Mouse (Mus musculus) heart, adult 2 months (tissue): Measurements from ENCODE around the gene Adgrb2. TPM values are rescaled to one million over a fixed set of nuclear protein-coding genes. Genes with fewer than 3 reads are reported as not detected.
A peak's percentile ranks its signal among the peaks of the same experiment; 100 is the strongest.

Experiments
- DNase-seq, 2 experiments: peaks; one replicate each; pipeline ENCODE4 v3.0.0; 2021
- H3K27ac ChIP-seq: fragments of 200-600 bp; 2 replicates; pipeline ENCODE4 v1.8.1; 2022
- H3K27me3 ChIP-seq: fragments of 200-500 bp; 2 replicates; pipeline ENCODE4 v1.6.1; 2012; ENCODE audit warnings: mild to moderate bottlenecking, low read length, inconsistent platforms, mixed read lengths; ENCODE audit not compliant: control insufficient read depth, insufficient read depth
- H3K36me3 ChIP-seq: fragments of 200-500 bp; 2 replicates; pipeline ENCODE4 v1.6.1; 2012; ENCODE audit warnings: low read length, inconsistent platforms; ENCODE audit not compliant: control insufficient read depth, insufficient read depth
- H3K4me1 ChIP-seq: fragments of 200-500 bp; 2 replicates; pipeline ENCODE4 v1.6.1; 2011; ENCODE audit warnings: low read length; ENCODE audit not compliant: control insufficient read depth, insufficient read depth
- H3K4me3 ChIP-seq: fragments of 200-600 bp; 2 replicates; pipeline ENCODE4 v1.8.1; 2022
- H3K79me2 ChIP-seq: fragments of 200-500 bp; replicated peaks from 2 replicates; pipeline ENCODE4 v1.6.1; 2012; ENCODE audit warnings: mild to moderate bottlenecking, inconsistent platforms, low read length, moderate library complexity, mixed read lengths; ENCODE audit not compliant: control insufficient read depth, insufficient read depth
- H3K9ac ChIP-seq: fragments of 200-500 bp; 2 replicates; pipeline ENCODE4 v1.6.1; 2012; ENCODE audit warnings: low read depth, mild to moderate bottlenecking, control low read depth, inconsistent platforms, low read length, mixed read lengths
- CTCF ChIP-seq: fragments of 200-600 bp; IDR thresholded peaks from 2 replicates; pipeline ENCODE4 v1.8.1; 2022; ENCODE audit warnings: antibody characterized with exemption, mild to moderate bottlenecking, moderate library complexity
- EP300 ChIP-seq: fragments of 200-500 bp; IDR thresholded peaks from 2 replicates; pipeline ENCODE4 v1.6.1; 2011; ENCODE audit warnings: low read depth, low read length, control low read depth; ENCODE audit not compliant: insufficient read depth
- POLR2A ChIP-seq: fragments of 200-500 bp; IDR thresholded peaks from 2 replicates; pipeline ENCODE4 v1.6.1; 2011; ENCODE audit warnings: mild to moderate bottlenecking, low read depth, low read length, control low read depth; ENCODE audit not compliant: insufficient read depth
- WGBS: fragments of 180-500 bp; shearing (Covaris S2); methylation state at CpG from one replicate; pipeline ENCODE4 v1.1.7; 2018; 5-methylcytosine and 5-hydroxymethylcytosine counted together
- intact Hi-C: fragments of 180-260 bp; cut with DNase I; formaldehyde crosslinking; loops from one replicate; pipeline ENCODE4 v1.15.1; 2025
- polyA plus RNA-seq: library from polyadenylated mRNA; depleted of rRNA; stranded (reverse); fragments of >200 nt; gene quantifications from 2 replicates; pipeline ENCODE4 v1.2.3, GENCODE M21; 2012; rRNA removed
- total RNA-seq, 2 experiments: library from RNA; stranded (reverse); gene quantifications; 2 replicates each; pipeline ENCODE4 v1.2.3; 2021

The Adgrb2 gene
- total and polyA plus RNA-seq, 3 experiments, result 1.8 to 4.8 (median 2.0) TPM

DNA sequence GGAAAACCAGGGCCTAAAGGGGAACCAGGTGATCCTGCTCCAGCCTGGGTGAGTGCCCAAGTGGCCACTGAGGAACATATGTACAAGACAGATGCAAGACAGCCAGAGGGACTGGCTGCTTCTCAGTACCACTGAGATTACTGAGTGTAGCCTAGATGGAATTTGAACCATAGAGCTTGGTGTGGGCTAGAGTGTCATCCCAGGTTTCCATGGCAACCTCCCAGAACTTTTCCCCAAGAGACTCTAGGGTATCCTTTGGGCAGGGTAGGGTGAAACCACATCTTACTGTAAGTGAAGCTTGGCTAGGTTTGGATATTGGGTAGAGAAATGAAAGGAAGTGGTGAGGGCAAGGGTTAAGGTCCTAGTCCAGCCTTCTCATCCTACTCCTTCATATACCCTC, 76.3 kb downstream of the Adgrb2 start:
- Histone ChIP-seq H3K4me3 (no peak overlapping the region), H3K9ac (no peak overlapping the region), H3K79me2 (no peaks in the 10 kb centered on the region), H3K27ac (no peak overlapping the region), H3K27me3 (no peaks in the 10 kb centered on the region), H3K4me1 (no peaks in the 10 kb centered on the region), H3K36me3 (no peaks in the 10 kb centered on the region)
- DNase-seq, result no peak
- intact Hi-C loops, result no loop called here
- TF ChIP-seq POLR2A, result no peak
- no peak for TF ChIP-seq CTCF
- TF ChIP-seq EP300, result no peak

DNA sequence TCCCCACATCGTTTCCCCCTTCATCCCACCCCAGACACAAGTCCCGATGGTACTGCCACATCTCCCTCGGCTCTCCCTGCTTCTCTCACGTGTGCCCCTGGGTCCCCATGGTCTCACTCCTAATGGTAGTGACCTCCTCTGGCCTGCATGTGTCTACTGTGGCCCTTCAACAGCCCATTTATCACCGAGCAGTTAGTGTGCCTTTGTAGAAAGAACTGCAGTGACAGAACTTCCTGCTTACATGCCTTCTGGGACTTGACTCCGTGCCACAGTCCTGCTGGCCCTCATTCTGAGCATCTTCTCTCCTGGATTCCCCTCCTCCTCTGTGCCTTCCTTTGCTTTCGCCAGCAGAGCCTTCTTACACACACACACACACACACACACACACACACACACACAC, 78.5 kb downstream of the Adgrb2 start:
- no peak overlapping the region for H3K9ac ChIP-seq
- H3K27ac ChIP-seq, result no peak overlapping the region
- no peak for DNase-seq
- intact Hi-C loops, result no loop called here
- H3K4me3 ChIP-seq, result no peak overlapping the region
- no peak for TF ChIP-seq CTCF
- no peak for TF ChIP-seq EP300
- no peak for TF ChIP-seq POLR2A
- no peaks in the 10 kb centered on the region for H3K36me3 ChIP-seq
- H3K79me2 ChIP-seq, result no peaks in the 10 kb centered on the region
- WGBS, result 55% methylated on average over 7 of the region's 7 CpGs
- H3K27me3 ChIP-seq, result no peaks in the 10 kb centered on the region
- H3K4me1 ChIP-seq, result no peaks in the 10 kb centered on the region

DNA sequence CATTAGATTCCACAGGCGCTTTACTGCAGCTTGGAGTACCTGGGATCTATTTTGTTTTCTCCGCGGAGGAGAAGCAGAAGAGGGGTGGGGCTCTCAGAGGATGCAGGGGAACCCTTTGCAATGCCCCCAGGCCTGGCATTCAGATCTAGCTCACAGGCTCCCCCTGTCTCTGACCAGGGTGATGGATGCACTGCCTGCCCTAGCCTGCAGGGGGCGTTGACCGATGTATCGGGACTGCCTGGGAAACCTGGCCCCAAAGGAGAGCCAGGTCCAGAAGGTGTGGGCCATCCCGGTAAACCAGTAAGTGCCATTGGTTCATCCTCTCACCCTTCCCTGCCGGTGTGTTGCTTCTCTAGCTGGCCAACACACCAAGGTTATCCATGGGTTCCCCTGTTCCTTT, 82.1 kb downstream of the Adgrb2 start:
- H3K27me3 ChIP-seq, result no peaks in the 10 kb centered on the region
- no peaks in the 10 kb centered on the region for H3K79me2 ChIP-seq
- no peak for TF ChIP-seq POLR2A
- peak; percentile 64 for TF ChIP-seq CTCF
- no peak for TF ChIP-seq EP300
- no peak overlapping the region for H3K27ac ChIP-seq
- no peak overlapping the region for H3K9ac ChIP-seq
- WGBS, result 20% methylated on average over 8 of the region's 8 CpGs
- no peak overlapping the region for H3K4me3 ChIP-seq
- intact Hi-C loops, result no loop called here
- H3K4me1 ChIP-seq, result no peaks in the 10 kb centered on the region
- no peaks in the 10 kb centered on the region for H3K36me3 ChIP-seq
- no peak for DNase-seq

DNA sequence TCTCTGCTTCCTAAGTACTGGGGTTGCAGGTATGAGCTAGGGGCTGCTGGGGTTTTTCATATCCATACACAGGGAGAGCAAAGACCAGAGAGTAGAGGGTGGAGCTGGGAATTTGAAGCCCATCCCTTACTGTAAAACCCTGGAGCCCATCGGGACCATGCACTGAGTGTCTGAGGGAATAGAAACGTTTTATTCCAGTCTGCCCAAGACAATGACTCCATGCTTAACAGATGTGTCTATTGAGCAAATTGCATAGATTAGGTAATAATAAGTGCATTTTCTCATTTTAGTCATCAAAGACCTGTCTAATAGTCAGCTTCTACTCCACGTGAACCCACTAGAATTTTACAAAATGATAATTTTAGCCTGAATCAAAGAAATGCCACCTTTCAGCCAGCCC, 85.9 kb downstream of the Adgrb2 start:
- Histone ChIP-seq H3K9ac (no peak overlapping the region), H3K4me3 (no peak overlapping the region), H3K27ac (no peak overlapping the region), H3K27me3 (no peaks in the 10 kb centered on the region), H3K36me3 (no peaks in the 10 kb centered on the region), H3K79me2 (no peaks in the 10 kb centered on the region), H3K4me1 (no peaks in the 10 kb centered on the region)
- TF ChIP-seq EP300 (no peak), POLR2A (no peak), CTCF (no peak)
- no peak for DNase-seq
- 67% methylated on average over 3 of the region's 3 CpGs for WGBS
- intact Hi-C loops, result no loop called here

DNA sequence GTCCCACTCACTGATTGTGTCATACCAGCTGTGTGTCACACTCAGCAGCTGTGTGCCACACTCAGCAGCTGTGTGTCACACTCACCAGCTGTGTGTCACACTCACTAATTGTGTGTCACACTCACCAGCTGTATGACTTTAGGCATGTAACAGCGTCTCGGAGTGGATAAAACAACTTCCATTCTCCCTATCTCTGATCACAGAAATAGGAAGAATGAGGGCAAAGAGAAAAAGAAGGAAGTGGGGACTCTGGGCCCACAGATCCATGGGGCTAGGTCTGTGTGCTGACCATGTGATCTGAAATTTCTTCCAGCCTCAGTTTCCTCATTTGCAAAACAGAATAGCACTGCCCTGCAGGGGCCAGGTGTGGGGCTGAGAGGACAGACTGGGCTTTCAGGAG, 87.1 kb downstream of the Adgrb2 start:
- WGBS, result 79% methylated on average over 2 of the region's 2 CpGs
- Histone ChIP-seq H3K79me2 (no peaks in the 10 kb centered on the region), H3K36me3 (no peaks in the 10 kb centered on the region), H3K27ac (no peak overlapping the region), H3K4me3 (no peak overlapping the region), H3K9ac (no peak overlapping the region), H3K4me1 (no peaks in the 10 kb centered on the region), H3K27me3 (no peaks in the 10 kb centered on the region)
- TF ChIP-seq EP300 (no peak), POLR2A (no peak), CTCF (no peak)
- no peak for DNase-seq
- intact Hi-C loops, result no loop called here

Other genes with a start within 250 kb of the Adgrb2 start
- 10 to 100 TPM; 38.1 to 41.7 TPM for gene Khdrbs1, start 242.6 kb upstream of the Adgrb2 start, total RNA-seq
- gene Khdrbs1, start 242.6 kb upstream of the Adgrb2 start, polyA plus RNA-seq, result 11.4 and 11.7 TPM in 2 replicates
- gene Ptp4a2, start 173.7 kb upstream of the Adgrb2 start, total RNA-seq, result 100 to 1,000 TPM; 194 to 199 TPM
- 51.6 and 110 TPM in 2 replicates for gene Ptp4a2, start 173.7 kb upstream of the Adgrb2 start, polyA plus RNA-seq
- under 1 TPM in 1 of 2 experiments, not detected in 1; 0.07 TPM for gene Spocd1, start 55.6 kb upstream of the Adgrb2 start, total RNA-seq
- gene Spocd1, start 55.6 kb upstream of the Adgrb2 start, polyA plus RNA-seq, result not detected in 2 replicates
- gene Col16a1, start 63.0 kb downstream of the Adgrb2 start, total RNA-seq, result 1 to 10 TPM; 5.0 to 5.5 TPM
- gene Col16a1, start 63.0 kb downstream of the Adgrb2 start, polyA plus RNA-seq, result 7.2 and 8.4 TPM in 2 replicates
- gene Pef1, start 117.7 kb downstream of the Adgrb2 start, total RNA-seq, result 10 to 100 TPM; 31.4 to 38.0 TPM
- 59.3 and 63.7 TPM in 2 replicates for gene Pef1, start 117.7 kb downstream of the Adgrb2 start, polyA plus RNA-seq
- not detected for gene Hcrtr1, start 154.5 kb downstream of the Adgrb2 start, total RNA-seq
- 0.23 and 0.27 TPM in 2 replicates for gene Hcrtr1, start 154.5 kb downstream of the Adgrb2 start, polyA plus RNA-seq
- gene Tinagl1, start 190.3 kb downstream of the Adgrb2 start, total RNA-seq, result 10 to 100 TPM; 56.4 to 68.6 TPM
- gene Tinagl1, start 190.3 kb downstream of the Adgrb2 start, polyA plus RNA-seq, result 61.9 and 84.0 TPM in 2 replicates
- gene Gm853, start 237.5 kb downstream of the Adgrb2 start, total RNA-seq, result not detected
- gene Gm853, start 237.5 kb downstream of the Adgrb2 start, polyA plus RNA-seq, result not detected in 2 replicates